Mouse (Mus musculus) spleen, postnatal 36 days (tissue): ENCODE results near the gene Gm20388.

ENCODE experiments used
- DNase-seq, 2 experiments: peaks; one replicate each; pipeline ENCODE4 v3.0.0; 2022; ENCODE audit warnings: low spot score in 2 of 2, mixed read lengths in 1 of 2

Gm20388 gene

GRCm38 (mm10) chr8:123715916-123716592 lies 3805.4 kb downstream of the Gm20388 start:
- DNase-seq = no peak

- no peak for DNase-seq
Observed at GRCm38 (mm10) chr8:123717104-123717503, 3806.5 kb downstream of the Gm20388 start.

GRCm38 (mm10) chr8:123717516-123718490 lies 3807.2 kb downstream of the Gm20388 start:
- no peak for DNase-seq

- DNase-seq = no peak
Observed at GRCm38 (mm10) chr8:123718752-123719151, 3808.1 kb downstream of the Gm20388 start.

GRCm38 (mm10) chr8:123719280-123719679 lies 3808.6 kb downstream of the Gm20388 start:
- DNase-seq = no peak

- DNase-seq = no peak
Observed at GRCm38 (mm10) chr8:123719811-123720210, 3809.2 kb downstream of the Gm20388 start.

GRCm38 (mm10) chr8:123720471-123721001 lies 3809.9 kb downstream of the Gm20388 start:
- DNase-seq = no peak

- no peak for DNase-seq
Observed at GRCm38 (mm10) chr8:123722245-123722644, 3811.6 kb downstream of the Gm20388 start.

GRCm38 (mm10) chr8:123724752-123725151 lies 3814.1 kb downstream of the Gm20388 start:
- no peak for DNase-seq

- no peak for DNase-seq
Observed at GRCm38 (mm10) chr8:123725261-123725660, 3814.6 kb downstream of the Gm20388 start.

GRCm38 (mm10) chr8:123726759-123727158 lies 3816.1 kb downstream of the Gm20388 start:
- DNase-seq = no peak

- DNase-seq = no peak
Observed at GRCm38 (mm10) chr8:123729055-123729785, 3818.6 kb downstream of the Gm20388 start.

- DNase-seq = no peak
Observed at GRCm38 (mm10) chr8:123729786-123730411, 3819.3 kb downstream of the Gm20388 start.

- DNase-seq = no peak
Observed at GRCm38 (mm10) chr8:123732332-123732731, 3821.7 kb downstream of the Gm20388 start.

GRCm38 (mm10) chr8:123734486-123734885 lies 3823.8 kb downstream of the Gm20388 start:
- DNase-seq = no peak

GRCm38 (mm10) chr8:123736974-123737373 lies 3826.3 kb downstream of the Gm20388 start:
- no peak for DNase-seq

GRCm38 (mm10) chr8:123740263-123740662 lies 3829.6 kb downstream of the Gm20388 start:
- no peak for DNase-seq

GRCm38 (mm10) chr8:123741232-123741631 lies 3830.6 kb downstream of the Gm20388 start:
- no peak for DNase-seq

GRCm38 (mm10) chr8:123746488-123746887 lies 3835.8 kb downstream of the Gm20388 start:
- DNase-seq = no peak

GRCm38 (mm10) chr8:123747772-123748171 lies 3837.1 kb downstream of the Gm20388 start:
- no peak for DNase-seq

- DNase-seq = no peak
Observed at GRCm38 (mm10) chr8:123750171-123750693, 3839.6 kb downstream of the Gm20388 start.
